Mouse (Mus musculus) CH12.LX (cell line): ENCODE data around the gene Larp1. TPM values are rescaled to one million over a fixed set of nuclear protein-coding genes. Genes with fewer than 3 reads are reported as not detected.
A peak's percentile ranks its signal among the peaks of the same experiment; 100 is the strongest.

Experiments
- DNase-seq: peaks from one replicate; pipeline ENCODE4 v3.0.0-alpha.2; 2013; ENCODE audit errors: extremely low read depth
- H3K27ac ChIP-seq: 2 replicates; pipeline ENCODE4 v1.5.1; 2012; ENCODE audit warnings: low read depth, mild to moderate bottlenecking, control low read depth, moderate library complexity; ENCODE audit not compliant: insufficient read depth
- H3K27me3 ChIP-seq: replicated peaks from 2 replicates; pipeline ENCODE3; 2012; ENCODE audit warnings: inconsistent platforms
- H3K36me3 ChIP-seq, 2 experiments: replicated peaks in 1 of 2; 2 replicates each; pipeline versions ENCODE3 to v1.6.1; 2012; ENCODE audit warnings: inconsistent platforms in 1 of 2, low read length in 1 of 2, mild to moderate bottlenecking in 1 of 2, mixed read lengths in 1 of 2, moderate library complexity in 1 of 2; ENCODE audit not compliant: control insufficient read depth in 1 of 2, insufficient read depth in 1 of 2
- H3K4me1 ChIP-seq, 2 experiments: 2 replicates each; pipeline ENCODE4 v1.6.1; 2012; ENCODE audit warnings: inconsistent platforms in 1 of 2, moderate library complexity in 1 of 2; ENCODE audit not compliant: insufficient read depth in 2 of 2, control insufficient read depth in 1 of 2
- H3K4me2 ChIP-seq: 2 replicates; pipeline ENCODE4 v1.6.1; 2012; ENCODE audit warnings: low read depth, mild to moderate bottlenecking, control low read depth; ENCODE audit not compliant: poor library complexity, insufficient read depth, severe bottlenecking
- H3K4me3 ChIP-seq, 3 experiments: fragments of 150-350 bp in 1 of 3; sonication (generic) in 1 of 3; replicated peaks in 1 of 3; 2 replicates each; pipeline versions ENCODE3 to v1.5.1; 2011 to 2012; ENCODE audit warnings: low read depth in 2 of 3, low read length in 2 of 3, mild to moderate bottlenecking in 2 of 3, moderate library complexity in 2 of 3, control low read depth in 1 of 3, improper control_type of control experiment in 1 of 3, inconsistent platforms in 1 of 3, mixed read lengths in 1 of 3; ENCODE audit not compliant: poor library complexity in 1 of 3
- H3K79me2 ChIP-seq: replicated peaks from 2 replicates; pipeline ENCODE4 v1.6.1; 2012; ENCODE audit warnings: mild to moderate bottlenecking, moderate library complexity; ENCODE audit not compliant: control insufficient read depth, poor library complexity, insufficient read depth, severe bottlenecking; ENCODE audit errors: extremely low read depth
- H3K9ac ChIP-seq: 2 replicates; pipeline ENCODE4 v1.6.1; 2012; ENCODE audit warnings: low read depth, mild to moderate bottlenecking, control low read depth, moderate library complexity; ENCODE audit not compliant: insufficient read depth
- H3K9me3 ChIP-seq: replicated peaks from 2 replicates; pipeline ENCODE3; 2012; ENCODE audit warnings: low read length, inconsistent platforms, mixed read lengths
- BHLHE40 ChIP-seq: IDR thresholded peaks from 2 replicates; pipeline ENCODE4 v1.6.1; 2011; ENCODE audit warnings: mild to moderate bottlenecking, low read depth, low read length, improper control_type of control experiment
- CHD1 ChIP-seq: IDR thresholded peaks from 2 replicates; pipeline ENCODE4 v1.6.1; 2012; ENCODE audit warnings: low read depth, low read length, improper control_type of control experiment, inconsistent platforms
- CTCF ChIP-seq, 2 experiments: IDR thresholded peaks in 1 of 2; conservative IDR thresholded peaks in 1 of 2; 2 replicates each; pipeline ENCODE4 v1.5.1; 2011 to 2012; ENCODE audit warnings: low read depth in 2 of 2, low read length in 2 of 2, improper control_type of control experiment in 1 of 2, inconsistent platforms in 1 of 2, mild to moderate bottlenecking in 1 of 2, moderate library complexity in 1 of 2
- E2F4 ChIP-seq: IDR thresholded peaks from 2 replicates; pipeline ENCODE4 v1.6.1; 2011; ENCODE audit warnings: low read depth, low read length, improper control_type of control experiment; ENCODE audit not compliant: insufficient replicate concordance
- EP300 ChIP-seq: IDR thresholded peaks from 2 replicates; pipeline ENCODE4 v1.6.1; 2011; ENCODE audit warnings: low read length, improper control_type of control experiment
- ETS1 ChIP-seq: conservative IDR thresholded peaks from 2 replicates; pipeline ENCODE4 v1.6.1; 2012; ENCODE audit warnings: low read depth, mild to moderate bottlenecking, inconsistent platforms, low read length, improper control_type of control experiment, moderate library complexity
- MAX ChIP-seq: IDR thresholded peaks from 2 replicates; pipeline ENCODE4 v1.6.1; 2011; ENCODE audit warnings: low read length, improper control_type of control experiment
- MYC ChIP-seq: IDR thresholded peaks from 2 replicates; pipeline ENCODE4 v1.6.1; 2011; ENCODE audit warnings: low read depth, mild to moderate bottlenecking, improper control_type of control experiment, low read length
- POLR2AphosphoS2 ChIP-seq: IDR thresholded peaks from 2 replicates; pipeline ENCODE4 v1.6.1; 2011; ENCODE audit warnings: low read depth, low read length, improper control_type of control experiment
- SIN3A ChIP-seq: IDR thresholded peaks from 2 replicates; pipeline ENCODE4 v1.6.1; 2012; ENCODE audit warnings: low read length, improper control_type of control experiment, inconsistent platforms
- TCF12 ChIP-seq: IDR thresholded peaks from 2 replicates; pipeline ENCODE4 v1.6.1; 2014; ENCODE audit warnings: low read depth, mild to moderate bottlenecking, inconsistent platforms, low read length, improper control_type of control experiment
- USF2 ChIP-seq: conservative IDR thresholded peaks from 2 replicates; pipeline ENCODE4 v1.6.1; 2011; ENCODE audit warnings: low read depth, low read length, improper control_type of control experiment
- ZC3H11A ChIP-seq: IDR thresholded peaks from 2 replicates; pipeline ENCODE4 v1.6.1; 2012; ENCODE audit warnings: low read depth, mild to moderate bottlenecking, inconsistent platforms, low read length, improper control_type of control experiment
- dilution Hi-C: fragments of 300-500 bp; cut with MboI; formaldehyde crosslinking; loops from 2 replicates; pipeline ENCODE4 v1.14.3; 2020; ENCODE audit warnings: low sequenced_read_pairs; ENCODE audit not compliant: extremely low pct_unique_long_range_greater_than_20kb, extremely low pct_ligation_motif_present
- in situ Hi-C: fragments of 300-500 bp; cut with MboI; formaldehyde crosslinking; loops from 3 replicates; pipeline ENCODE4 v1.14.3; 2019; ENCODE audit warnings: low sequenced_read_pairs, low pct_ligation_motif_present, low pct_unique_long_range_greater_than_20kb, mixed read lengths
- polyA plus RNA-seq: library from polyadenylated mRNA; unstranded; fragments of >175 nt; gene quantifications from 2 replicates; pipeline ENCODE4 v1.2.1, GENCODE M21; 2012; ENCODE audit warnings: low read depth; ENCODE audit not compliant: insufficient read length
- total RNA-seq, 2 experiments: library from RNA; depleted of rRNA; stranded (reverse); fragments of 300-350 nt in 1 of 2; fragments of >200 nt in 1 of 2; gene quantifications; 2 replicates each; pipeline ENCODE4 v1.2.3; 2012 to 2014

The Larp1 gene
- total and polyA plus RNA-seq, 3 experiments, result 38.2 to 284 (median 94.1) TPM

DNA sequence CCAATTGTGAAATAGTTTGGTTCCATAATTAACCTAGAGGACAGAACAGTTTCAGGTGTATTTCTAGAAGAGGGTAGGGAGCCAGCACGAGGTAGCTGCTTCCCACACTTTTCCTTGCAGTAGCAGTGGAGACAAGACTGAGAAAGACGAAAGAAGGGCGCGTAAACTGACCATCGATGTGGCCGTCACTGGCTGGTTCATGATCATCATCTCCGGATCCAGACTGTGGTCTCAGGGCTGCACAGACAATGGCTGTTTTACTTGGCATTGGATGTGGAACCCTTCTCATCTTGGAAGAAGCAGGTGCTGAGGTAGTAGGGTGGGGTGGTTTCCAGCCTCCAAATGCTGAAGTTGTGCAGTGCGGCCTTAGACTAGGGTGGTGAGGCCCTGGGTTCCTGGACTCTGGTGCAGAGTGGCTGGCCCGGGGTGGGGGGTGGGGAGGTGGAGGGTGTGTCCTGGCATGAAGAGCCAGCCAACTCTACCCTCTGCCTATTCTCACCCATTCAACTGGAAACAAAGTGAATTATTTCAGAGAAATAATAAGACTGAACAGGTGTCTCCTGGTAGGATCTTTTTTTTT is 45.5 kb upstream of the Larp1 start (continued):
- no peak for TF ChIP-seq ZC3H11A
- no peak for TF ChIP-seq CHD1
- TF ChIP-seq, all 38 proteins: peak for 0

DNA sequence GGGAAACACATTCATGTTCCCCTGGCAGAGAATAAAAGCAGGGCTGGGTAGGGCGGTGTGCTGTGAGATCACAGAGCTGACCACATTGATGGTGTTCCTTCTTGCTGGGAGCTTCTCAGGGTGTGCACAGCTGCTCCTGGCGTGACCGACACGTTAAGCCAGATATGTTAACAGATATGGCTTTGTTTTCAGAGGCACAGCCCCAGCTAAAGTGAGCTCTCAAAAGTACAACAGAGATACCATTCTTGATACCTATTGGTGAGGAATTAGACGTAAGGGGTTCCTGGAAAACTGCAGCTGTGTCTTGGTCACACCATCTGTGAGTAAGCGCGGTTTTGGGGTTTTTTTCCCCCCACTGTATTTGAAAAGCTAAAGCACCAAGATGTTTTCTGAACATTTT is 42.2 kb upstream of the Larp1 start:
- H3K9ac ChIP-seq, result no peak overlapping the region
- peak overlapping the region; percentile 13; the same call in 1 of the 2 replicates for H3K27ac ChIP-seq
- H3K36me3 ChIP-seq, result no peaks in the 10 kb centered on the region
- TF ChIP-seq ETS1 (peak; percentile 95), EP300 (peak; percentile 88), TCF12 (peak; percentile 94), BHLHE40 (peak; percentile 97), MAX (0 out of 2 replicates have a peak, but pooled peaks have one; percentile 40), USF2 (no peak)
- TF ChIP-seq, all 38 proteins: peak for 5
- no peaks in the 10 kb centered on the region for H3K27me3 ChIP-seq
- in situ Hi-C loops, result no loop called here
- H3K4me3 ChIP-seq, result no peak overlapping the region
- H3K79me2 ChIP-seq, result no peaks in the 10 kb centered on the region
- dilution Hi-C loops, result no loop called here
- DNase-seq, result peak; percentile 89
- H3K9me3 ChIP-seq, result peaks cover 10% of the 10 kb centered on the region
- peaks cover 4 to 49% of the 10 kb centered on the region in 2 experiments for H3K4me1 ChIP-seq
- no peak overlapping the region for H3K4me2 ChIP-seq

DNA sequence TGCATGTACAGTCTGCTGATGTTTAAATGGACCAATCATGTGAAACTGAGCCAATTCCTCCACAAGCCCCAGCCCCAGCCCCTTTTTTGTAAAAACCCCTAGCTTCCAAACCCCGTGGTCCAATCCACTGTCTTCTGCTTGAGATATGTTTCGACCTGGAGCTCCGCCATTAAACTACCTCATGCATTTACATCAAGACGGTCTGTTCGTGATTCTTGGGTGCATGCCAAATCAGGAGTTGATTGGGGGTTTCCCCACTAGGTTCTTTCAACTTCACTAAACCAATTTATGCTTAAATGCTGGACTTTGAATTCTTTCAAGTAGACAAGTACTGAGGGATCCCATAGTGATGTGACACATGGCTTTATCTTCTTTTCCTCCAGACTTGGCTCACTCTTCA is 40.6 kb upstream of the Larp1 start:
- H3K4me2 ChIP-seq, result no peak overlapping the region
- no peak overlapping the region for H3K27ac ChIP-seq
- H3K4me3 ChIP-seq, result no peak overlapping the region
- H3K36me3 ChIP-seq, result no peaks in the 10 kb centered on the region
- no peak overlapping the region for H3K9ac ChIP-seq
- H3K27me3 ChIP-seq, result no peaks in the 10 kb centered on the region
- DNase-seq, result no peak
- no peaks in the 10 kb centered on the region for H3K79me2 ChIP-seq
- dilution Hi-C loops (no loop called here), in situ Hi-C loops (no loop called here)
- TF ChIP-seq E2F4 (no peak), CTCF (conservative IDR thresholded peaks at IDR 0.05 in 1 of 2, IDR thresholded peaks at IDR 0.05 in 1 of 2; ENCODE audit: low read depth in 2 of 2, low read length in 2 of 2) (no peak), SIN3A (no peak), POLR2AphosphoS2 (no peak), MYC (no peak)
- peaks cover 2 to 36% of the 10 kb centered on the region in 2 experiments for H3K4me1 ChIP-seq
- peaks cover 10% of the 10 kb centered on the region for H3K9me3 ChIP-seq
